Mouse (Mus musculus) embryonic fibroblast, embryonic 13.5 days (primary cell): ENCODE data around the gene Mocs2.

ENCODE experiments used
- CTCF ChIP-seq: IDR thresholded peaks from 2 replicates; pipeline ENCODE4 v1.5.1; 2011; ENCODE audit warnings: mild to moderate bottlenecking, control low read depth, low read length, moderate library complexity, borderline replicate concordance; ENCODE audit not compliant: insufficient read depth
- POLR2A ChIP-seq: IDR thresholded peaks from 2 replicates; pipeline ENCODE4 v1.6.1; 2011; ENCODE audit warnings: low read depth, mild to moderate bottlenecking, control low read depth, low read length, moderate library complexity

DNA sequence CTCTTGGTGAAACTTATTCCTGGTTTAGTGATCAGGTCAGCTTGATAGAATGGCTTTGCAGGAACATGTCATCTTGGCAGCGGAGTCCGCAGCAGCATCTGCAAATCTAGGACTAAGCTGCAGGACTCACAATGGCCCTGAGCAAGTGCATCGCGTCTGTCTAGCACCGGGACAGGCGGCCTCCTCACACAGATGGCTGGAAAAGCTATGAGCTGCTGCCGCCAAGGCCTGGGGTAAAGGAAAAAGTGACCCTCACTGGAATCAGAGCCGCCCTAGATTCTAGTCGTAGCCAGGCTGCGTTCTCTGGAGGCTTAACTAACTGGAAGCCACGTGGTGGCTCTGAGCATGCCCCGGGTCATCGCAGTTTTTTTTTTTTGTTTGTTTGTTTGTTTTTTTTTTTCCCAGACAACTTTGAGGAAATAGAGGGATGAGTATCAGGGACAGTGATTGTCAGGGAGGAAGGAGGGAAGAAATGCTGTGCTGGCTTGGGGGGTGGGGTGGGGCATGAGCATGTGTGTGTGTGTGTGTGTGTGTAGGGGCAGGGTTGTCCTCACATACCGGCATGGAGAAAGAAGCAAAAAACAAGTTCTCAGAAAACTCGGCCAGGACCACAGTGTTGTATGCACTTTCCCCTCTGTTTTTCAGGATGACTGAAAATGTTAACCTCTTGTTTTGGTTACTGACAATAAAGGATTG is 37.7 kb downstream of the Mocs2 start:
- TF ChIP-seq CTCF (no peak), POLR2A (no peak)
